Mouse (Mus musculus) neural tube, embryonic 14.5 days (tissue): ENCODE measurements around the gene Rnase1. TPM values are rescaled to one million over a fixed set of nuclear protein-coding genes. Genes with fewer than 3 reads are reported as not detected.
"Not testable (repeated sequence)": the region's sequence is repeated elsewhere in the genome, so short reads cannot be mapped to it uniquely, and the experiment has no call there.

ENCODE experiments used
- ATAC-seq: fragments of 200-750 bp; cut with Nextera tagmentation; 2 replicates; pipeline ENCODE4 v1.8.0; 2017; ENCODE audit warnings: low read depth, mild to moderate bottlenecking, moderate TSS enrichment, moderate library complexity
- H3K27ac ChIP-seq: fragments of 300-500 bp; sonication (generic); 2 replicates; pipeline ENCODE4 v1.5.1; 2014; ENCODE audit warnings: low read depth, mild to moderate bottlenecking, control low read depth, low read length, moderate library complexity, mixed read lengths
- H3K27me3 ChIP-seq: fragments of 300-500 bp; sonication (generic); 2 replicates; pipeline ENCODE4 v1.6.1; 2014; ENCODE audit warnings: low read length; ENCODE audit not compliant: control insufficient read depth, insufficient read depth
- H3K36me3 ChIP-seq: fragments of 300-500 bp; sonication (generic); 2 replicates; pipeline ENCODE4 v1.6.1; 2014; ENCODE audit warnings: low read length, mixed read lengths; ENCODE audit not compliant: control insufficient read depth, insufficient read depth
- H3K4me1 ChIP-seq: fragments of 300-500 bp; sonication (generic); 2 replicates; pipeline ENCODE4 v1.6.1; 2014; ENCODE audit warnings: low read length; ENCODE audit not compliant: control insufficient read depth, insufficient read depth
- H3K4me2 ChIP-seq: fragments of 300-500 bp; sonication (generic); 2 replicates; pipeline ENCODE4 v1.6.1; 2014; ENCODE audit warnings: mild to moderate bottlenecking, low read depth, low read length, control low read depth
- H3K4me3 ChIP-seq: fragments of 300-500 bp; sonication (generic); 2 replicates; pipeline ENCODE4 v1.5.1; 2014; ENCODE audit warnings: low read depth, low read length, control low read depth, mixed read lengths
- H3K9ac ChIP-seq: fragments of 300-500 bp; sonication (generic); replicated peaks from 2 replicates; pipeline ENCODE4 v1.6.1; 2014; ENCODE audit warnings: low read depth, mild to moderate bottlenecking, control low read depth, low read length, mixed read lengths
- H3K9me3 ChIP-seq: fragments of 300-500 bp; sonication (generic); 2 replicates; pipeline ENCODE4 v1.6.1; 2016; ENCODE audit warnings: low read length; ENCODE audit not compliant: control insufficient read depth
- WGBS: fragments of 180-500 bp; shearing (Covaris S2); extraction: QIAGEN DNeasy Blood & Tissue Kit; methylation state at CpG from one replicate; pipeline ENCODE4 v1.1.7; 2014; 5-methylcytosine and 5-hydroxymethylcytosine counted together
- polyA plus RNA-seq: library from polyadenylated mRNA; unstranded; fragments of >200 nt; fragmentation: Nextera tagmentation; extraction: Ambion mirVana; gene quantifications from 2 replicates; pipeline ENCODE4 v1.2.1, GENCODE M21; 2014

Gene Rnase1
- polyA plus RNA-seq: 1.1 and 1.2 TPM in 2 replicates

GRCm38 (mm10) chr14:51146685-51147084 lies at the start of gene Rnase1:
Gene Rnase1 (minus strand): TSS chr14:51146785.
- no peaks in the 10 kb centered on the region for H3K4me1 ChIP-seq
- H3K27me3 ChIP-seq: no peaks in the 10 kb centered on the region
- WGBS: 30% methylated on average over 2 of the region's 2 CpGs
- H3K9me3 ChIP-seq: no peaks in the 10 kb centered on the region
- no peak within 1 kb of the TSS for H3K4me3 ChIP-seq
- ATAC-seq: no peak
- H3K4me2 ChIP-seq: no peak within 1 kb of the TSS
- no peak within 1 kb of the TSS for H3K9ac ChIP-seq
- no peaks in the 10 kb centered on the region for H3K36me3 ChIP-seq
- no peak within 1 kb of the TSS for H3K27ac ChIP-seq

DNA sequence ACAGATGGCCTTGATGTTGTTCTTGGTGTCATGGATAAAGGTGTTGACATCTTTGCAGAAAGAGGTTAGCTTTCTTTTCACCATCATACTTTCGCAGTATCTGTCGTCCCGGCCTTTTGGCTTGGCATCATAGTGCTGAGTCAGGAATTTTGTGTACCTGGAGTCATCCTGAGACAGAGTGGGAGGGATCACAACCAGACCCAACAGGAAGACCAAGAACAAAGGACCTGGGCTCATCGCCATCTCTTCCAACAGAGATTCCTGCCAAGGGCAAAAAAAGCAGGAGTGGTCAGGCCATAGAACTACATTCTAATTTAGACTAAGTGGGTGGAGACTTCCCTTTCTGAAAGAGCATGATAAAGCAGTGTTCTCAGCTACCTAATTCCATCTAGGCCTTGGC lies 49.1 kb upstream of the Rnase1 start:
- Histone ChIP-seq H3K27me3 (no peaks in the 10 kb centered on the region), H3K4me1 (no peaks in the 10 kb centered on the region), H3K27ac (no peak overlapping the region), H3K36me3 (no peaks in the 10 kb centered on the region), H3K4me3 (no peak overlapping the region), H3K9me3 (no peaks in the 10 kb centered on the region), H3K4me2 (no peak overlapping the region), H3K9ac (no peak overlapping the region)
- ATAC-seq: no peak
- WGBS: 94% methylated on average over 4 of the region's 4 CpGs

DNA sequence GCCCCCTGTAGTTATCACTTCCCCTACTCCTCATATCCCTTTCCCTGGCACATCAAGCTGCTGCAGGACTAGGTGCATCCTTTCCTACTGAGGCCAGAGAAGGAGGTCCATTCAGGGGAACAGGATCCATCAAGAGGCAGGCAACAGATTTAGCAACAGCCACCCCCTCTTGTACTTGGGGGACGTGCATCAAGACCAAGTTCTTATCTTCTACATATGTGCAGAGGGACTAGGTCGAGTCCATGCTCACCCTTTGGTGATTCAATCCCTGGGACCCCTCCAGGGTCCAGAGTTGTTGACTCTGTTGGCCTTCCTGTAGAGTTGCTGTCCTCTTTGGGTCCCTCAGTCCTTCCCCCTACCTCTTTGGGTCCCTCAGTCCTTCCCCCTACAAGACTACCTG lies 34.5 kb upstream of the Rnase1 start:
- not testable (repeated sequence) for H3K27ac ChIP-seq, H3K9ac ChIP-seq, H3K27me3 ChIP-seq, H3K4me3 ChIP-seq, H3K4me2 ChIP-seq, ATAC-seq, H3K9me3 ChIP-seq, H3K4me1 ChIP-seq, H3K36me3 ChIP-seq
- 83% methylated on average over 2 of the region's 2 CpGs for WGBS

GRCm38 (mm10) chr14:51173843-51174242 lies 27.3 kb upstream of the Rnase1 start:
- Histone ChIP-seq H3K9ac (no peak overlapping the region), H3K27me3 (no peaks in the 10 kb centered on the region), H3K4me3 (no peak overlapping the region), H3K9me3 (no peaks in the 10 kb centered on the region), H3K36me3 (no peaks in the 10 kb centered on the region), H3K4me1 (no peaks in the 10 kb centered on the region), H3K4me2 (no peak overlapping the region), H3K27ac (no peak overlapping the region)
- WGBS: 84% methylated on average over 4 of the region's 4 CpGs
- no peak for ATAC-seq

- WGBS: 52% methylated on average over 4 of the region's 4 CpGs
- not testable (repeated sequence) for H3K9me3 ChIP-seq
These were observed 26.4 kb upstream of the Rnase1 start for GRCm38 (mm10) chr14:51172947-51173346.

GRCm38 (mm10) chr14:51172095-51172865 lies 25.7 kb upstream of the Rnase1 start:
- not testable (repeated sequence) for H3K4me2 ChIP-seq, H3K4me1 ChIP-seq, H3K9ac ChIP-seq, H3K27ac ChIP-seq, H3K36me3 ChIP-seq, H3K27me3 ChIP-seq, H3K9me3 ChIP-seq, H3K4me3 ChIP-seq
- 37% methylated on average over 9 of the region's 9 CpGs for WGBS
- peak; percentile 42; the same call in 1 of the 2 replicates for ATAC-seq

More at GRCm38 (mm10) chr14:51172947-51173346, 26.4 kb upstream of the Rnase1 start:
- not testable (repeated sequence) for H3K27me3 ChIP-seq, H3K27ac ChIP-seq, H3K9ac ChIP-seq, H3K4me3 ChIP-seq, H3K4me1 ChIP-seq, H3K4me2 ChIP-seq, H3K36me3 ChIP-seq
- ATAC-seq: peak; percentile 28; the same call in 1 of the 2 replicates

DNA sequence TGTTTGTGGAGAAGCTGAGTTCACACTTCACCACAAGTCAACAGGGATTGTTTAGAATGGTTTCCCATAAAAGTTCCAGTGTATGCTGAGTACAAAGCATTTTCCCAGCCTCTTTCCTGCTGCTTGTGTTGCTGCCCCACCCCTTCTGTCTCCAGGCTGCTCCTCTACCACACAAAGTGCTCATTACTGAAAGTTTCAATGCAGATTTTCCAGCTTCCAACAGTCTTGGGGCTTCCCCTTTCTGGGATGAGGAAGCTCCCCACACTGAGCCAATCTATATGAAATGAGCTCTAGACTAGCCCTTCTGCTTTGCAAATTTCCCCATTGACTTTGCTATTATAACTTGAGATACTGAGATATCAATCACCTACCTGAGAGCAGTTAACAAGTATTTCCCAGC lies 19.5 kb upstream of the Rnase1 start:
- ATAC-seq: no peak
- no peaks in the 10 kb centered on the region for H3K9me3 ChIP-seq
- H3K27ac ChIP-seq: no peak overlapping the region
- no peak overlapping the region for H3K4me2 ChIP-seq
- H3K4me1 ChIP-seq: no peaks in the 10 kb centered on the region
- H3K27me3 ChIP-seq: no peaks in the 10 kb centered on the region
- no peak overlapping the region for H3K4me3 ChIP-seq
- no peak overlapping the region for H3K9ac ChIP-seq
- no peaks in the 10 kb centered on the region for H3K36me3 ChIP-seq

DNA sequence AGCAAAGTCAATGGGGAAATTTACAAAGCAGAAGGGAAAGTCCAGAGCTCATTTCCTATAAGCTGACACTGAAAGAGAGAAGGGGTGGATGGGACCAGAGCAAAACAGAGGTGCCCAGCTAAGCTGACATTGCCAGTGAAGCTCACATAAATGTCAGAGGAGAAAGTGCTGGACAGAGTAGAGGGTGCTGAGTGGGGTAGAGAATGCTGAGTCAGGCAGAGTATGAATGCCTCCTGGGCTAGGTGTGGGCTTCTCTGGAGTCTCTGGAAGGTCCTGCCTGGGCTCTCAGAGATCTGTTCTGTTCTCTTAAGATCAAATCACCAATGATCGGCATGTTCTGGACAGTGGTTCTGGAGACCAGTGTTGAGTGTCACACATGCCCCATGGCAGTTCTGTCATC lies 18.9 kb upstream of the Rnase1 start:
- Histone ChIP-seq H3K4me2 (no peak overlapping the region), H3K4me1 (no peaks in the 10 kb centered on the region), H3K4me3 (no peak overlapping the region), H3K9ac (no peak overlapping the region), H3K36me3 (no peaks in the 10 kb centered on the region), H3K27me3 (no peaks in the 10 kb centered on the region), H3K9me3 (no peaks in the 10 kb centered on the region), H3K27ac (no peak overlapping the region)
- ATAC-seq: no peak
- WGBS: 100% methylated on average over 1 of the region's 1 CpGs

GRCm38 (mm10) chr14:51163323-51163722 lies 16.7 kb upstream of the Rnase1 start:
- not testable (repeated sequence) for H3K4me3 ChIP-seq

More at GRCm38 (mm10) chr14:51163323-51163722, 16.7 kb upstream of the Rnase1 start:
- not testable (repeated sequence) for ATAC-seq, H3K27me3 ChIP-seq, H3K9ac ChIP-seq, H3K4me2 ChIP-seq, H3K36me3 ChIP-seq, H3K9me3 ChIP-seq, H3K4me1 ChIP-seq, H3K27ac ChIP-seq
- 80% methylated on average over 6 of the region's 6 CpGs for WGBS
